ENCODE assay signal across 18 mouse cellular contexts in genomic region chr5:83659091-83659490, GRCm38 (mm10).
"Had no signal": no experiment of that assay in that cellular context is flagged by ENCODE, and none has a peak within 500 bp of the region (broad histone marks: within the 10 kb centered on the region; RNA-seq: fewer than 3 reads in every experiment).

No protein-coding gene starts in this region.

- ATAC-seq: midbrain, embryonic 16.5 days had no signal

- H3K4me3 ChIP-seq: midbrain, embryonic 10.5 days; midbrain, embryonic 12.5 days; myocyte; neural tube, embryonic 13.5 days; neural tube, embryonic 15.5 days had no signal

- H3K27ac ChIP-seq: midbrain, embryonic 10.5 days; midbrain, embryonic 12.5 days; neural tube, embryonic 13.5 days; neural tube, embryonic 15.5 days had no signal

- H3K4me1 ChIP-seq: midbrain, embryonic 12.5 days; neural tube, embryonic 13.5 days; neural tube, embryonic 15.5 days had no signal

- H3K27me3 ChIP-seq: midbrain, embryonic 12.5 days; neural tube, embryonic 13.5 days; neural tube, embryonic 15.5 days had no signal

- H3K36me3 ChIP-seq: midbrain, embryonic 10.5 days; midbrain, embryonic 12.5 days; neural tube, embryonic 13.5 days; neural tube, embryonic 15.5 days had no signal

- DNase-seq: lung, embryonic 14.5 days; lung, postnatal 10 days; lung, postnatal 4 days; midbrain, embryonic 14.5 days; retina, postnatal 1 day; right cerebral cortex, adult 18-20 months; right cerebral cortex, postnatal 25 days; right cerebral cortex, postnatal 4 days; spleen, adult 18-20 months; thymus, adult 18-20 months; thymus, postnatal 14 days; thymus, postnatal 36 days had no signal

- H3K9me3 ChIP-seq: midbrain, embryonic 10.5 days; midbrain, embryonic 12.5 days; neural tube, embryonic 13.5 days; neural tube, embryonic 15.5 days had no signal

- H3K4me2 ChIP-seq: lung, embryonic 14.5 days; midbrain, embryonic 12.5 days; neural tube, embryonic 13.5 days; neural tube, embryonic 15.5 days had no signal

- H3K9ac ChIP-seq: lung, embryonic 14.5 days; midbrain, embryonic 12.5 days; neural tube, embryonic 13.5 days; neural tube, embryonic 15.5 days had no signal
